Comparison of ENCODE assay signal across 8 mouse cellular contexts in the genomic region with DNA sequence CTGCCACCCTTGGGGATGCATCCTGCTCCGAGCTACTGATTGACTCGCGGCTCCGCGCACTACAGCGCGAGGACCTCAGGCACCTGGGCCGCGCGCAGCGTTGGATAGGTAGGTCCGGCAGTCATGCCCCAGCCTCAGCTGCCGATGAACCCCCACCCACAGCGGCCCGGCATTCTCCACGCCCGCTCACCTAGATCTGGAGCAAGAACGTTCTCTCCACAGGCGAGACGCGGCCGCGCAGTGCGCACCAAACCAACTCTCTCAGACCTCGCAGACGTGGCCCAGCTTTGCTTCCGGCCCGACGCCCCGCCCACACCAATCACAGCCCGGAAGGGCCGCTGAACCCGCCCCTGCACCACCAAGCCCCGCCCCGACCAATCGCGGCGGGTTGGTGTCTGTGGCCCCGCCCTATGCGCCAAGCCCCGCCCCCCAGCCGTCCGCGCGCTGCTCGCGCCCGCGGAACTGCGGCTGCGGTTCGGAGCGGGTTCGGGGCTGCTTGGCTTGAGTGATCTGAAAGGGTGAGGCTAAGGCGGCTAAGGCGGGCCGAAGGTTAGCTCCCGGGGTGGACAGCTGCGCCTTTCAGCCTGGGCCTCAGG. TPM values are rescaled to one million over a fixed set of nuclear protein-coding genes. Genes with fewer than 3 reads are reported as not detected.
DNase-seq lines count a peak whose midpoint lies in the region; ATAC-seq lines count a peak whose summit lies in the region.

A gene (minus strand): TSS at position 303 of the 596 bp plus-strand sequence.
A gene (plus strand): TSS at position 452 of the 596 bp plus-strand sequence.

- H3K36me3 ChIP-seq in hindbrain, embryonic 14.5 days (replicated peaks; ENCODE audit: control insufficient read depth, insufficient read depth): peaks cover 28% of the 10 kb centered on the region

- H3K4me2 ChIP-seq in hindbrain, embryonic 14.5 days (replicated peaks): peak within 1 kb of the TSS; percentile 99

- under 1% methylated on average over 56 of the region's 59 CpGs for WGBS in hindbrain, embryonic 14.5 days

- peak within 1 kb of the TSS; percentile 55 for H3K27ac ChIP-seq in hindbrain, embryonic 14.5 days

- no peaks in the 10 kb centered on the region for H3K9me3 ChIP-seq in hindbrain, embryonic 14.5 days (ENCODE audit: control insufficient read depth, low read length)

- peak; percentile 98 for ATAC-seq in hindbrain, embryonic 14.5 days (ENCODE audit: low FRiP score)

- peak within 1 kb of the TSS; percentile 78 for H3K4me3 ChIP-seq in hindbrain, embryonic 14.5 days (replicated peaks; ENCODE audit: low read length)

- no peaks in the 10 kb centered on the region for H3K27me3 ChIP-seq in hindbrain, embryonic 14.5 days (ENCODE audit: control insufficient read depth, insufficient read depth, low read length)

- peaks cover 9% of the 10 kb centered on the region for H3K4me1 ChIP-seq in hindbrain, embryonic 14.5 days (replicated peaks; ENCODE audit: control insufficient read depth, insufficient read depth, low read length)

- peak; percentile 96 for DNase-seq in NIH3T3 (ENCODE audit: low read depth)
- peak; percentile 99 to 100 for DNase-seq in cerebellum, postnatal 10 days
- peak; percentile 90 to 95 for DNase-seq in frontal cortex, postnatal 14 days (ENCODE audit: low spot score in 2 of 2)
- DNase-seq in hindbrain, embryonic 14.5 days (ENCODE audit: low spot score): peak; percentile 92
- DNase-seq in layer of hippocampus, postnatal 36 days: peak; percentile 96
- DNase-seq in lung, postnatal 36 days: peak; percentile 97
- peak; percentile 96 for DNase-seq in retina, postnatal 1 day
- peak; percentile 94 to 95 for DNase-seq in urinary bladder, adult 18-20 months (ENCODE audit: low spot score in 2 of 2)

- H3K9ac ChIP-seq in hindbrain, embryonic 14.5 days: peak within 1 kb of the TSS; percentile 68

RNA-seq across cellular contexts. Expression of the first gene that starts in this region (rescaled TPM):
- polyA plus RNA-seq in hindbrain, embryonic 14.5 days (2014; fragmentation: Nextera tagmentation; extraction: Ambion mirVana): 33.3 and 38.6 TPM in 2 replicates
- 10 to 100 TPM; 16.6 to 16.9 TPM for total RNA-seq in layer of hippocampus, postnatal 36 days (2021)

RNA-seq across cellular contexts. Expression of the second gene that starts in this region (rescaled TPM):
- 26.6 and 31.7 TPM in 2 replicates for polyA plus RNA-seq in hindbrain, embryonic 14.5 days (2014; fragmentation: Nextera tagmentation; extraction: Ambion mirVana)
- 10 to 100 TPM; 24.8 to 27.6 TPM for total RNA-seq in layer of hippocampus, postnatal 36 days (2021)

Comparison
In these comparisons a context has a peak if more than half of its experiments do, and no peak if none do; other contexts are left out.
1. Peak in every context shown above with its lines: DNase-seq, ATAC-seq, H3K4me3 ChIP-seq and H3K27ac ChIP-seq.